Mouse (Mus musculus) heart, embryonic 14.5 days (tissue): ENCODE results near the gene Rab5c. TPM values are rescaled to one million over a fixed set of nuclear protein-coding genes. Genes with fewer than 3 reads are reported as not detected.
A peak's percentile ranks its signal among the peaks of the same experiment; 100 is the strongest.

Source experiments
- ATAC-seq: fragments of 200-750 bp; cut with Nextera tagmentation; 2 replicates; pipeline ENCODE4 v1.8.0; 2017; ENCODE audit warnings: low read depth, moderate TSS enrichment; ENCODE audit not compliant: insufficient number of reproducible peaks, insufficient read depth, low FRiP score
- H3K27ac ChIP-seq, 2 experiments: fragments of 200-500 bp in 1 of 2; fragments of 300-500 bp in 1 of 2; sonication (generic) in 1 of 2; replicated peaks in 1 of 2; 2 replicates each; pipeline ENCODE4 v1.5.1; 2012 to 2014; ENCODE audit warnings: low read depth in 2 of 2, low read length in 2 of 2, control low read depth in 1 of 2, mild to moderate bottlenecking in 1 of 2, mixed read lengths in 1 of 2; ENCODE audit not compliant: control insufficient read depth in 1 of 2, insufficient read depth in 1 of 2
- H3K27me3 ChIP-seq: fragments of 300-500 bp; sonication (generic); 2 replicates; pipeline ENCODE4 v1.6.1; 2014; ENCODE audit warnings: mild to moderate bottlenecking, low read length, control low read depth; ENCODE audit not compliant: control insufficient read depth, insufficient read depth
- H3K36me3 ChIP-seq: fragments of 300-500 bp; sonication (generic); 2 replicates; pipeline ENCODE4 v1.6.1; 2014; ENCODE audit warnings: mild to moderate bottlenecking, control low read depth, low read length, mixed read lengths; ENCODE audit not compliant: control insufficient read depth, insufficient read depth
- H3K4me1 ChIP-seq, 2 experiments: fragments of 200-500 bp in 1 of 2; fragments of 300-500 bp in 1 of 2; sonication (generic) in 1 of 2; 2 replicates each; pipeline ENCODE4 v1.6.1; 2012 to 2014; ENCODE audit warnings: low read length in 2 of 2, control low read depth in 1 of 2, mixed read lengths in 1 of 2; ENCODE audit not compliant: control insufficient read depth in 2 of 2, insufficient read depth in 2 of 2
- H3K4me2 ChIP-seq: fragments of 300-500 bp; sonication (generic); 2 replicates; pipeline ENCODE4 v1.6.1; 2014; ENCODE audit warnings: mild to moderate bottlenecking, low read length
- H3K4me3 ChIP-seq, 2 experiments: fragments of 200-500 bp in 1 of 2; fragments of 300-500 bp in 1 of 2; sonication (generic) in 1 of 2; 2 replicates each; pipeline ENCODE4 v1.5.1; 2012 to 2014; ENCODE audit warnings: low read length in 2 of 2, mild to moderate bottlenecking in 2 of 2, control low read depth in 1 of 2, low read depth in 1 of 2, moderate library complexity in 1 of 2; ENCODE audit not compliant: control insufficient read depth in 1 of 2, insufficient read depth in 1 of 2
- H3K9ac ChIP-seq: fragments of 300-500 bp; sonication (generic); 2 replicates; pipeline ENCODE4 v1.6.1; 2014; ENCODE audit warnings: mild to moderate bottlenecking, low read length
- H3K9me3 ChIP-seq: fragments of 300-500 bp; sonication (generic); 2 replicates; pipeline ENCODE4 v1.6.1; 2016; ENCODE audit warnings: low read length, control low read depth; ENCODE audit not compliant: control insufficient read depth
- WGBS: fragments of 180-500 bp; shearing (Covaris S2); extraction: QIAGEN DNeasy Blood & Tissue Kit; methylation state at CpG from one replicate; pipeline ENCODE4 v1.1.7; 2014; 5-methylcytosine and 5-hydroxymethylcytosine counted together
- polyA plus RNA-seq: library from polyadenylated mRNA; unstranded; fragments of >200 nt; fragmentation: Nextera tagmentation; extraction: Ambion mirVana; gene quantifications from 2 replicates; pipeline ENCODE4 v1.2.1, GENCODE M21; 2014

The Rab5c gene
- polyA plus RNA-seq, 1 experiment from 2014 or later: 30.7 TPM

DNA sequence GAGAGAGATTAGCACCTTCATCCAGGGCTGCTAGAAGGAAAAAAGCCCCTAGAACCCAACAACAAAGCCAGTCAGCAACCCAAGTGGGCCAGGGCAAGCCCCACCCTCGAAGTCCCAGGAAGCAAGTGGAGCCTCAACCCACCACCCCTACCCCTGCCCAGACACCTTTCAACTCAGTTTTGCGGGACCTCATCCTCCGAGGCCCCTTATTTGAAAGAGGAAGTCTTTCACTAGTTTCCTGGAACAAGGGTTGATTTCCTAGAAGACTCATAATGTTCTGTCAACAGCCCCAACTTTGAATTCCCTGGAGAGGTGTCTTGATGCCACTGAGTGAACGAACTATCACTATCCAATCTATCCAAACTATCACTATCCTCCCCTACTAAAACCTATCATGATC is 8.0 kb downstream of the Rab5c start:
- Histone ChIP-seq H3K4me1 (peaks cover 3 to 10% of the 10 kb centered on the region in 2 experiments), H3K9me3 (no peaks in the 10 kb centered on the region), H3K4me3 (no peak overlapping the region), H3K4me2 (no peak overlapping the region), H3K27ac (no peak overlapping the region), H3K36me3 (peaks cover 26% of the 10 kb centered on the region; the same call in 1 of the 2 replicates), H3K27me3 (no peaks in the 10 kb centered on the region), H3K9ac (no peak overlapping the region)
- WGBS: 78% methylated on average over 4 of the region's 4 CpGs
- no peak for ATAC-seq

DNA sequence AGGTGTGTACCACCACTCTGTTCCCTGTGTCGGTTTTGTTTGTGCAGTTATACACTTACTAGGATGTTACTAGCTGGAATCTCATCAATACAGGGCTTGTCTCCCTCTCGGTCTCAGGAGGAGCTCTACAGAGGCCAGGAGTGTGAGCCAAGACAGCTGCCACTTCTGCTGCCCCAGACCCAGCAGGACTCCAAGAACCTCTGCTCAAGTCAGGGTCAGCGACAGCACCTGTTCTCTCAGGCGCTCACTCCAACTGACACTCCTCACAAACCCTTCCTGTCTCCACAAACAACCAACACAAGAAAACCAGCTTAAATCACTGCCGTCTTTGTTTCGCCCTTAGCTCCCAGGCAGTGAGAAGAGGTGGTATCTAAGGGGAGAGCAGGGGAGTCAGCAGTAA is 9.4 kb downstream of the Rab5c start:
- Histone ChIP-seq H3K27me3 (no peaks in the 10 kb centered on the region), H3K4me2 (no peak overlapping the region), H3K9ac (no peak overlapping the region), H3K4me3 (no peak overlapping the region), H3K9me3 (no peaks in the 10 kb centered on the region), H3K4me1 (peaks cover 7 to 15% of the 10 kb centered on the region in 2 experiments), H3K27ac (no peak overlapping the region), H3K36me3 (peaks cover 26% of the 10 kb centered on the region; the same call in 1 of the 2 replicates)
- 91% methylated on average over 6 of the region's 6 CpGs for WGBS
- no peak for ATAC-seq

DNA sequence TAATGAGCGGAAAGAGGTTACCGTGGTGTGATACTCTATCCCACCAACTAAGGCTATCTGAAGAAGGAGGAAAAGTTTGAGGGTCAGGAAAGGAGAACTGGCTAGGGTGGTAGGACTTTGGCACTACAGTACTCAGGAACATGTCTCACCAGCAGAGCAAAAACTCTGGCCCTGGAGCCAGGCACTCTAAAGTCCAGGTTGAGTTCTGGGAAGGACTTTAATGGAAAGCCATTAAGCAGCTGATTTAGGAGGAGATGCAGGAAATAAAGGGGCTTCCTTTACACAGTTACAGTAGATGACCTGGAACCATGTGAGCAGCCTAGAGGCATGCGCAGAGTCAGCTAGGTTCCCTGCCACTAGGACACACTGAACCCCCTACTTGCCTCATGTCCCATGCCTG is 10.8 kb downstream of the Rab5c start:
- Histone ChIP-seq H3K27me3 (no peaks in the 10 kb centered on the region), H3K9me3 (no peaks in the 10 kb centered on the region), H3K4me1 (peaks cover 12 to 23% of the 10 kb centered on the region in 2 experiments), H3K27ac (no peak overlapping the region), H3K4me2 (no peak overlapping the region), H3K9ac (no peak overlapping the region), H3K4me3 (no peak overlapping the region), H3K36me3 (peaks cover 17% of the 10 kb centered on the region; the same call in 1 of the 2 replicates)
- no peak for ATAC-seq
- 89% methylated on average over 3 of the region's 3 CpGs for WGBS

DNA sequence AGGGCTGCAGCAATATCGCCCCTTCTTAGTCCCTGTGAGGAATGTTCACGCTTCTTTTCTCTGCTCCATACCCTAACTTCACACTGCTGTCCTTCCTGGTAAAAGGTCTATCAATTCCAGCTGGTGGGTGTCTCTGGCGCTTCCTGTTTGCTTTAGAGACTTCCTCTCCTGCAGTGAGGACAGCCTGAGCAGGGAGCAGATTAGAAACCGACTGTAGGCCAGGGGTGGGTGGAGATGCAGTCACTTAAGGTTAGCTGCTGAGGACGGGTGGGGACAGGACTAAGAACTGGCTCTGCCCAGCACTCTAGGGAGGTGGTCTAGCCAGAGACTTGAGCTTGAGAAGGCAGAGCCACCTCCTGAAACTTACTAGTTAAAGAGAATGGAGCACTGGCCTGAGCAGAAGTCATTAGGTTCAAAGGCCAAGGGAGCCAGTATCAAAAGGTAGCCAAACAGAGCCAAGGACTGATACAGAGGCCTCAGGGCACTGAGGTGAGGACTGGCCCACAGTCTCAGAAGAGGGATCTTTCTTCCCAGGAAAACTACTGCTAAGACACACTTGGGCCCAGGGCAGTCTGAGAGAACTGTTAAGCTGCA is 13.0 kb downstream of the Rab5c start:
- Histone ChIP-seq H3K9ac (peak overlapping the region; percentile 6; the same call in 1 of the 2 replicates), H3K4me3 (no peak overlapping the region), H3K27me3 (no peaks in the 10 kb centered on the region), H3K4me1 (peaks cover 32 to 45% of the 10 kb centered on the region in 2 experiments), H3K4me2 (no peak overlapping the region), H3K27ac (peak overlapping the region; percentile 70 to 73), H3K36me3 (peaks cover 16% of the 10 kb centered on the region; the same call in 1 of the 2 replicates), H3K9me3 (no peaks in the 10 kb centered on the region)
- ATAC-seq: no peak; the same call in 1 of the 2 replicates
- 28% methylated on average over 5 of the region's 5 CpGs for WGBS

DNA sequence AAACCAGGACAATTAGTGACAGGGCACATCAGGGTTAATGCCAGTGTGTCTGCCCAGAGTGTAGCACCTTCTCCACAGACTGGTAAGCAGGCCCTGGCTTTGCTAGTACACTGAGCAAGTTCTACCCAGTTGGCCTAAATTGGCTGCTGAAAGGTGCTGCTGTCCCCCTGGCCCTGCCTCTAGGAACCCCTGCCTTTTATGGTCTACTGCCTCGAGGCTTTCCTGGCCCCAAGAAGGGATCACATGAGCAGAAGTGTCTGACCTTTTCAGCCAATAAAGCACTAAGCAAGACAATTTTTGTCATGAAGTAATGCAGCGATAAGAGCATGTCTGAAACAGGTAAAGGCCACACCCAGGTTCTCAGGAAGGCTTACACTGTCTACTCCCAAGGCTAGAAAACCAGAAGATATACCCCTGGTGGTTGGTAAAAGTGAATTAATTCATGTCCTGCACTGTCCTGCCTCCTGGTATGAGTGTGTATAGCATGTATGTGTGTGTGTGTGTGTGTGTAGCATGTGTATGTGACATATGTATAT is 15.5 kb downstream of the Rab5c start:
- no peaks in the 10 kb centered on the region for H3K27me3 ChIP-seq
- H3K27ac ChIP-seq: peak overlapping the region; percentile 79 to 84
- peak overlapping the region; percentile 18 for H3K9ac ChIP-seq
- peak overlapping the region; percentile 24; the same call in 1 of the 2 replicates for H3K4me2 ChIP-seq
- ATAC-seq: no peak
- 47% methylated on average over 2 of the region's 2 CpGs for WGBS
- H3K4me3 ChIP-seq: no peak overlapping the region
- no peaks in the 10 kb centered on the region for H3K9me3 ChIP-seq
- peaks cover 23% of the 10 kb centered on the region for H3K36me3 ChIP-seq
- H3K4me1 ChIP-seq: peaks cover 36 to 48% of the 10 kb centered on the region in 2 experiments

DNA sequence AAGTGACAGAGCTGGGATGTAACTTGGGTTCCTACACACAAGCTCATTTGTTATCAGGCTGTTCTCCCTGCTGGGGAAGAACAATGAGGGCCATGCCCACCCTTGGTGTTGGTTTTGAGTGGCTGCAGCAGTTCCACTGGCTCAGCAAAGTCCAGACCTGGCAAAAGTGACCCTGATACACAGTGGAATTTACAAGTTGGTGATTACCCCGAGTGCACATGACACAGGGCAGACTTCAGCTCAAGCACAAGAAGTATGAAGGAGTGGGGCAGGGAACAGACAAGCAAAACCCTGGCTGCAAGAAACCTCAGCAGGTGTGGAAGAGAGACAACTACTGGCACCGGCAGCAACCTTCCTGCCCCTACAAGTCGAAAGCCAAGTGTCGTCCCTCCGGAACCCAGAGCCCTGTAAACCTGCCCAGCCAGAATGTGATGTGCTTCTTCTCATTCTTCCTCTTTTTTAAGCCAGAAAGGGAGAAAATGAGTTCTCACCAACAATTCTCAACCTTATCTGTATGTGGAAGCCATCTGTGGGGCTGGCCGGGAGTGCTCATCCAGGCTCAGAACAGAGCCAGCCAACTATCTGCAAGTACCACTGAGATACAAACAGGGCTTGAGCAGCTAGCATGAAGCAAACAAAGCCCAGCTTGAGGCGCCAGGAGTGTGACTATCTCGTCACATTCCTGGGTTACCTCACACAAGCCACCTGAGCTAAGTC is 16.1 kb downstream of the Rab5c start:
- H3K4me3 ChIP-seq: no peak overlapping the region
- peak overlapping the region; percentile 79 to 84 for H3K27ac ChIP-seq
- peaks cover 29% of the 10 kb centered on the region for H3K36me3 ChIP-seq
- peak overlapping the region; percentile 24 for H3K4me2 ChIP-seq
- H3K27me3 ChIP-seq: no peaks in the 10 kb centered on the region
- H3K9me3 ChIP-seq: no peaks in the 10 kb centered on the region
- WGBS: 38% methylated on average over 8 of the region's 8 CpGs
- no peak for ATAC-seq
- peaks cover 36 to 47% of the 10 kb centered on the region in 2 experiments for H3K4me1 ChIP-seq
- peak overlapping the region; percentile 45; the same call in 1 of the 2 replicates for H3K9ac ChIP-seq

DNA sequence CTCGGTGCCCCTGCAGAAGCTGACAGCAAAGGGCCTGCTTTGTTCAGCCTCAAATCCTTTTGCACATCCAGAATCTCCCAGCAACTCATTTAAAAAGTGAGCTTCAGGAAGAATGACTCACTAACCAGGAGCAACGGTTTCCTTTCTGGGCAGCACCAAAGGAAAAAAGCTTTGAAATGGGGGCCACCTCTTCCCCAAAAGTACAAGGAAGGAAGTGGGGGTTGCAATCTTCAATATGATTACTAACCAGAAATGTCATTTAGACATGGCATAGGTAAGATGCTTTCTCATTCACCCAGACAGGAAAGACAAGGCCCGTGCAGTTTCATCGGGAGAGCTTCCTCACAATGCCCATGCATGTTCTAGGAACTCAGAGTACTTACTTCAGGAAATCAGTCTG is 16.8 kb downstream of the Rab5c start:
- H3K9ac ChIP-seq: peak overlapping the region; percentile 45
- peaks cover 36% of the 10 kb centered on the region for H3K36me3 ChIP-seq
- H3K9me3 ChIP-seq: no peaks in the 10 kb centered on the region
- H3K4me2 ChIP-seq: peak overlapping the region; percentile 24; the same call in 1 of the 2 replicates
- no peak overlapping the region for H3K4me3 ChIP-seq
- ATAC-seq: no peak
- 47% methylated on average over 4 of the region's 4 CpGs for WGBS
- no peaks in the 10 kb centered on the region for H3K27me3 ChIP-seq
- H3K27ac ChIP-seq: peak overlapping the region; percentile 79 to 84
- peaks cover 36 to 47% of the 10 kb centered on the region in 2 experiments for H3K4me1 ChIP-seq
